Mouse (Mus musculus) left cerebral cortex, postnatal 10 days (tissue): ENCODE results near the gene Pax8. TPM values are rescaled to one million over a fixed set of nuclear protein-coding genes. Genes with fewer than 3 reads are reported as not detected.

Source experiments
- DNase-seq, 2 experiments: peaks; one replicate each; pipeline ENCODE4 v3.0.0; 2021 to 2022; ENCODE audit warnings: low spot score in 2 of 2, mixed read lengths in 1 of 2; ENCODE audit errors: extremely low spot score in 1 of 2
- intact Hi-C: fragments of 180-260 bp; cut with DNase I; formaldehyde crosslinking; loops from one replicate; pipeline ENCODE4 v1.15.1; 2025
- total RNA-seq, 2 experiments: library from RNA; stranded (reverse); gene quantifications; 2 replicates each; pipeline ENCODE4 v1.2.3; 2021

The Pax8 gene
- total RNA-seq, 2 experiments from 2014 or later: not detected

DNA sequence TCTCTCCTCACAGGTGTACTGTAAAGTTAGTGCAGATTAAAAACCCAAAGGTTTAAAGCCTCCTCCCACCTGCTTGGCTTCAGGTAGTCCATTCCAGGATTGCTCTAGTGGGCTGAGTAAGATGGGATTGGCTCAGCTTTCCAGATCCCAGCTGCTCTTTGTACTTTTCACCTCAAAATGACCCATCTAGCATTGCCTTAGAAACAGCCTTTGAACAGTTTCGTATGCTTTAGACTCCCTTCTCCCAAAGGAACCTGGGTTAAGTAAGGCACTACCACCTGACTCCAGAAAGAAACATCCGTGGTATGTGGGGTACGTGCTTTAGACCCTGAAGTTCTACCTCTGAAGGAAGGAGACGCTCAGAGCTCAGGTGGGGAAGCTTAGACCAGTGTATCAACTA is 6.3 kb downstream of the Pax8 start:
- DNase-seq: no peak
- intact Hi-C loops: no loop called here

DNA sequence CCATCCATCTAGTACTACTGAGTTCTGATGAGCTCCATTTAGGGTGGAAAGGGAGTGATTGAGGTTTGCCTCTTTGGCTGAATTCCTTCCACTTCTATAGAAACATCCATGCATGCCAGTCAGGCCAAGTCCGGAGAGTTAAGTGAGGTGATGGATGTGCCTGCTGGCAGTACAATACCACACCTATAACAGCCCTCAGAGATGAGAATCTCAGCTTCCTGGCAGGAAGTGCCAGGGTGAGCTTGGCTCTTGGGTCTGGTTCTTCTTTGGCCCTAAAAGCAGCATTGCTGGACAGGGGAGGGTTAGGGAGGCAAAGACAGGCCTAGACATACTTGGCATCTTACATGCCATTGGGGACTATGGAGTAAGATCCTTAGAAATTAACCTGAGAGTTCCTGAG is 7.0 kb downstream of the Pax8 start:
- DNase-seq: no peak
- intact Hi-C loops: no loop called here

GRCm38 (mm10) chr2:24467156-24467555 is 8.2 kb downstream of the Pax8 start:
- DNase-seq: no peak
- intact Hi-C loops: no loop called here

DNA sequence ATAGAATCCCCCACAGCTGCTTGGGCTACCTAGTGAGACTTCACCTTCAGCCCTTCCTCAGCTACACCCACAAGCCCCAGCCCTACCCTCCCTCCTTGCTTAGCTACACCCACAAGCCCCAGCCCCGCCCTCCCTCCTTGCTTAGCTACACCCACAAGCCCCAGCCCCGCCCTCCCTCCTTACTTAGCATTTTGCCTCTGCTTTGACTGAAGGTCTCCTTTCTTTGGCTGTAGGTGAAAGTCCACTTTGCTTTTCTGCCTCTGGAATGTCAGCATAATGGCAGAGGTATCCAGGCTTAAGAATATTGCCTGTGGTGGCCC is 14.6 kb downstream of the Pax8 start:
- intact Hi-C loops: no loop called here
- no peak for DNase-seq

GRCm38 (mm10) chr2:24460112-24460807 is 15.1 kb downstream of the Pax8 start:
- intact Hi-C loops: no loop called here
- DNase-seq: no peak

- intact Hi-C loops: no loop called here
- DNase-seq: no peak
These were observed 18.6 kb downstream of the Pax8 start for GRCm38 (mm10) chr2:24456841-24457240.

- DNase-seq: no peak
- intact Hi-C loops: no loop called here
These were observed 20.1 kb downstream of the Pax8 start for GRCm38 (mm10) chr2:24455057-24455855.

GRCm38 (mm10) chr2:24454429-24455011 is 20.9 kb downstream of the Pax8 start:
- DNase-seq: no peak
- intact Hi-C loops: no loop called here

- no peak for DNase-seq
- intact Hi-C loops: no loop called here
These were observed 22.2 kb downstream of the Pax8 start for GRCm38 (mm10) chr2:24453206-24453605.

- intact Hi-C loops: no loop called here
- no peak for DNase-seq
These were observed 26.3 kb downstream of the Pax8 start for GRCm38 (mm10) chr2:24449111-24449510.

DNA sequence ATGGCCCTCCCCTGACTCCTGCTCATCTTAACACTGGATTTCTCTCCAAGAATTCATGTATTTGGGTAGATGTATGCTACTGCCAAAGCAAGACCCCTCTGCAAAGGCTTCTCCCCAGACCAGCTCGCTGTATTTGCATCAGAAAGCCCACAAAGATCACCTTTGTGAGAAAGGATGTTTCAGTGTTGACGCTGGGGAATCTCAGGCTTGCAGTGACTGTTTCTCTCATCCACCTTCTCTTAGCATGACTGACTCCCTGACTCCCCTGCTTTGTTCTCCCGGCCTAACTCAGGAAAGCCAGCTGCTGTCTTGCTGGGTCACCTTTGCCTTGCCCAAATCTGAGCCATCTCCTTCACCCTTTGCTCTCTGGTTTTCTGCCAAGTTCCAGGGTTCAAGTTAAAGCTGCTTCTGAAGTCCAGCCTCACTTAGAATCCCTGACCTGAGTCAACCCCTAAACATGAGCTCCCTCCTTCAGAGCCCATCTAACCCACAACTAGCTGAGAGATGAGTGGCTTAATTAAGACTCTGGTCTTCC is 32.1 kb downstream of the Pax8 start:
- DNase-seq: no peak
- intact Hi-C loops: no loop called here

GRCm38 (mm10) chr2:24442303-24442925 is 33.0 kb downstream of the Pax8 start:
- intact Hi-C loops: no loop called here
- DNase-seq: no peak

- intact Hi-C loops: no loop called here
- no peak for DNase-seq
These were observed 33.5 kb downstream of the Pax8 start for GRCm38 (mm10) chr2:24441899-24442298.

DNA sequence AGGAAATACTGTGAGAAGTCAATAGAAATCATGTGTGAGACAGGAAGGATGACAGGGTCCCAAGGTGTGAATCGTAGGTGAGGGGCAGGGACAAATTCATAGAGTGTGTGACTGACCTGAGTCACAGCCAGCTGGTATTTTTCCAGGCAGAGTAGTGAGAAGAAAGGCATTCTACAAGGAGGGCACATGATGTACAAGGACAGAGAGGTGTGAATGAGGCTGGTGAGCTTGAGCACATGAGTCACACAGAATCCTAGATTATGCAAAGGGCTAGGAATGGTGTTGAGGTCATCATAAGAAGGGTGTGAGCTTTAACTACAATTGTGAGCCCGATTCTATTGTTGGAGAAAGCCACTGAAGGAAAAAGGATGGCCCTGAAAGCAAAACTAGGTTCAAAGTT is 35.3 kb downstream of the Pax8 start:
- DNase-seq: no peak
- intact Hi-C loops: no loop called here

GRCm38 (mm10) chr2:24435699-24436098 is 39.7 kb downstream of the Pax8 start:
- no peak for DNase-seq
- intact Hi-C loops: no loop called here

GRCm38 (mm10) chr2:24434670-24435069 is 40.7 kb downstream of the Pax8 start:
- intact Hi-C loops: no loop called here
- no peak for DNase-seq

GRCm38 (mm10) chr2:24429806-24430205 is 45.6 kb downstream of the Pax8 start:
- intact Hi-C loops: no loop called here
- DNase-seq: no peak

GRCm38 (mm10) chr2:24427866-24428675 is 47.3 kb downstream of the Pax8 start:
- no peak for DNase-seq
- intact Hi-C loops: no loop called here

- DNase-seq: no peak
These were observed 49.8 kb downstream of the Pax8 start for GRCm38 (mm10) chr2:24425630-24426029.

More at GRCm38 (mm10) chr2:24425630-24426029, 49.8 kb downstream of the Pax8 start:
- intact Hi-C loops: no loop called here
